Mouse (Mus musculus): ENCODE measurements around the gene Smtnl2.

Smtnl2 gene

DNA sequence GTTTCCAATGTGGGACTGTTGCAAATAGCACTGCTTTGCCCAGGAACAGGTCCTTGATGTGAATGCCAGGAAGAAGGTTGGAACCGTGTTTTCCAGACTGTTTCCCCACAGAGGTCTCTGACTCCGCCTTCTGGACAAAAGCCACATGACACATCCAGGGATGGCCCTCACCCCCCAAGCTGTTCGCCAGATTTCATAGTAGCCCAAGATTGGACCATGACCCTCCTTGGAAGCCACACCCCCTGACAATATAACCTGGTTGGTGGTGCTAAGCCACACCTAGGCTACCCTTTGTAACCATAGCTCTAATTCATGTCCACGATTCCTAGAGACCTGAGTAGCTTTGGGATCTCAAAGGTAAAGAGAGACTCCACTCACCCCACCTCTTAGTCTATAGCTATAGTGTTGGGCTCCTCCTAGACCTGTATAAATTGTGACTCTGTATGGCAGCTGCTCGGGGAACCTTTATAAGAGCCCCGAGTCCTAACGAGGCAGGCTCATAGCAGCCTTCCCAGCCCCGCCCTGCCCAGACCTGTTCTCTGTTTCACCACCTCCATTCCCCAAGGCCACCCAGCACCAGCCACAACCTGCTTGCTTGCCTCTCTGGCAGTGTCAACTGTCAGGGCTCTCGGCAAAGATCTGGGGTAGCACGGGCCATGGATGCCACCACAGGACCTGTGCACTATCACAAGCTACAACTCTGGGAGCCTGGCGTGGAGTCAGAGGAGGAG is 23.6 kb upstream of the Smtnl2 start, which contains the start of gene Ggt6:
TSS of gene Ggt6 (plus strand) at position 564 of the 731 bp plus-strand sequence.
- TF ChIP-seq GATA4 (IDR thresholded peaks at IDR 0.05; ENCODE audit: insufficient replicate concordance, low read length): no peak

DNA sequence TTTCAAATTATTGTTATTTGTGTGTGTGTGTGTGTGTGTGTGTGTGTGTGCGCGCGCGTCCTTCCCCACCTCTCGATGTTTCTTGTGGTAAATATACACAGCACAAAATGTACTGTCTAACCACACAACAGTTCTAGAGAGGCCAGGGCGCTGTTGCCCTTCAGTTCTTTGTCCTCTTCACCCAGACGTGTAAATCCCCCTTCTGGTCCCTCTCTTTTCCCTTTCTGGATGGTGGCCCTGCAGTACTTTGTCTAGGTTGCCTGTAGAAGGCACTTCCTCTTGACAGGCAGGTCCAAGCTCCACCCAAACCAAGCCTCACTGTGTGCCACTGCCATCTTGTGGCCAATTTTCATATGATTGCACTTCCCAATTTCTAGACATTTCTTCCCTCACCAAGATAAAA is 17.8 kb upstream of the Smtnl2 start:
- no peak for TF ChIP-seq GATA4 (IDR thresholded peaks at IDR 0.05; ENCODE audit: insufficient replicate concordance, low read length)

DNA sequence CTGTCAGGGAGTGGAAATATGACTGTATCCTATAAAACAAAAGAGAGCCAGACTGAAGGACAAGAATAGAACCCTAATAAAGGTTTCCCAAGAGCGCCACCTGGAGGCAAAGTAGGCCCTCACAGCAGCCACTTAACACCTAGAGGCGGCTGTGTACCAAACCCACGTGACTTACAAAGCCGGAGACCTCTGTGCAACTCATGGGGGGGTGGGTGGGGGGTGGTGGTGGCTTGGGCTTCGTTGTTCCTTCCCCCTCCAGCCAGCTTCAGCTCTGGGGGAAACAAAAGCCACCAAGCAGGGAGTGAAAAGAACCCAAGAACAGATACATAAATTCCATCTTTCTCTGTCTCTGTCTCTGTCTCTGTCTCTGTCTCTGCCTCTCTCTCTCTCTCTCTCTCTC is 17.2 kb upstream of the Smtnl2 start:
- TF ChIP-seq GATA4 (IDR thresholded peaks at IDR 0.05; ENCODE audit: insufficient replicate concordance, low read length): no peak

DNA sequence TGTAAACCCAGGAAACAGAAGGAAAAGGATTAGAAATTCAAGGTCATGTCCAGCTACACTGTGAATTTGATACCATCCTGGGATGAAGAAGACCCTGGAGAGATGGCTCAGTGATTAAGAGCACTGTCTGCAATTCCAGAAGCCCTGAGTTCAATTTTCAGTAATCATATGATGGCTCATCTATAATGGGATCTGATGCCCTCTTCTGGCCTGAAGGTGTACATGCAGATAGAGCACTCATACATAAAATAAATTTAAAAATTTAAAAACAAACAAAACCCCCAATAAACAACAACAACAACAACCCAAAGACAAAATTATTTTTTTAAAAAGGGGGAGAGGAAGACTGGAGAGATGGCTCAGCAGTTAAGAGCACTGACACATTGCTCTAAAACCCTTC is 15.4 kb upstream of the Smtnl2 start:
- TF ChIP-seq GATA4 (IDR thresholded peaks at IDR 0.05; ENCODE audit: insufficient replicate concordance, low read length): no peak

DNA sequence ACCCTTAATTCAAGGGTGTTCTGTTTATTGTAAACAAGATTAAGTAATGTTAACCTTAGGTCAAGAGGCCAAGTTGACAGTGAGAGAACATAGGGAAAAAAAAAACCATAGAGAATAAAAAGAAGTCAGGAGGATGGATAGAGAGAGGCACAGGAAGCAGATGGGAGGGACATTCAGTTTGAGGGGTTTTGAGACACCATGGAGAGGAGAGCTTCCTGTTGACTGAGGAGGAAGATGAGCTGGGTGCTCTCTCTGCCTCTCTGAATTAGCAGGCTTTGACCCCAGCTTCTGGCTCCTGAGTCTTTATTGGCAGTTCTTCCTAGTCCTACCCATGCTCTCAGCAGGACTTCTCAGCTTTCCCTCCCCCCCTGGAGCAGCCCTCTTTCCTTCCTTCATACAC is 13.7 kb upstream of the Smtnl2 start:
- TF ChIP-seq GATA4 (IDR thresholded peaks at IDR 0.05; ENCODE audit: insufficient replicate concordance, low read length): no peak

DNA sequence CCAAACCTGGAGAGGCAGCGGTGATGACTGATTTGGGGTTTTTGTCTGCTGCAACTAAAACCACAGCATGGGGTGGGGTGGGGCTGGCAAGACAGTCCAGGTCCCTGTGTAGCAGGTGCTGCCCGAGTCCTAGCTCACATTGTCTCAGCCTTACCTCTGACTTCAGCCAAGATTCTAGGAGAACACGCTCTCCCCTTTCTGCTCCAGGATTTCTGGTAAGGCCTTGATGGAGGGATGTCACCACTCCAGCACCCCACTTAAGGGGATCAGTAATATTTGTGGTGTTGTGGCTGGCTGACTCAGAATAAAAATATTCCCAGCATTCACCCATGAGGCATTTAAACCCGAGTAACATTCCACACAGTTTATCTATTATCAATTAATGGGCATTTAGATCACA is 12.2 kb upstream of the Smtnl2 start:
- no peak for TF ChIP-seq GATA4 (IDR thresholded peaks at IDR 0.05; ENCODE audit: insufficient replicate concordance, low read length)

DNA sequence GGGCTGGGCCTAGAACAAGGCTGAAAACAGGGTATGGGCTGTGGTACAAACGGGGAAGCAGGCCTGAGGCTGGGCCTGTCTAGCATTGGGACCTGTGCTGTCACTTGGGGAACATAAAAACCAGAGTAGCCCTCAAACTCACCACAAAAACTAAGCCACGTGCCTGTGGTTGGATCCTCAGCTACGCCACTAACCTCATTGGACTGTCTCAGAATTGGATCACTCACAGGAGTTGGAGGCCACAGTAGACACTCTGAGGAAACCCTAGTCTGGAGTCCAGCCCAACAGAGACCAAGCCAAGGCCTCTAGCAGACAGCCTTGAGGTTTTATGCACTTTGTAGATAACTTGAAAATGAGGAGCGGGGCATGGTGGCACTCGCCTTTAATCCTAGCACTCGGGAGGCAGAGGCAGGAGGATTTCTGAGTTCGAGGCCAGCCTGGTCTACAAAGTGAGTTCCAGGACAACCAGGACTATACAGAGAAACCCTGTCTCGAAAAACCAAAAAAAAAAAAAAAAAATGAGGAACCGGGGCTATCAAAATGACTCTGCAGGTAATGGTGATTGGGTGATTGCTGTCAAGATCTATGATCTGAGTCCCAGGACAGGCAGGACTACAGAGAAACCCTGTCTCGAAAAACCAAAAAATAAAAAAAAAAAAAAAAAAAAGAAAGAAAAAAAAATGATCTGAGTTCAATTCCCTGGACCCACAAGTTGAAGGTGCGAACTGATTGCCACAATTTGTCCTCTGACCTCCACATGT is 10.2 kb upstream of the Smtnl2 start:
- TF ChIP-seq GATA4 (IDR thresholded peaks at IDR 0.05; ENCODE audit: insufficient replicate concordance, low read length): no peak

DNA sequence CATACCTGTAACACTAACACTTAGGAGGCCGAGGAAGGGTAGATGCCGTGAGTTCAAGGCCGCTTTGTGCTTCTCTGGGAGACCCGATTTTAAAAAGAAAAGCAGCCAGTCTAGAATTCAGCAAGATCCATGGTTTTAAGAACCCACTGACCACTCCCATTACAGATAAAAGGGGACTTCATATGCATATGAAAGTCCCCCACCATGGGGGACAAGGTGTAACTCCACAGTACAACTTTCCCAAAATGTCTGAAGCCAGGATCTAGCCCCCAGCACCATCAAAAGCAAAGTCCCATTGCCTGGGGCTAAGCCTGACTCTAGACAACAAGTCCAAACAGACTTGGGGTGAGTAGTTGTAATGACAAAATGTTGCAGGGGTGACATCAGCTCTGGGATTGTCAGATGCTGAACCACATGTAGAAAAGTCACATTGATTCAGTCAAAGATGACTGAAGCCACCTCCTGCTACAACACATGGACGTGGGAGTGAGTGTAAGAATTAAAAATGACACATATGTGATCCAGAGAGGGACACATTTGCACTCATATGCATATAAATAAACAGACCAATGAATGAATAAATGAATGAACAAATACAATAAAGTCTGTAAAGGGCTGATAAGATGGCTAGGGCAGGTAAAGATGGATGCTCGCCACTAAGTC is 9.1 kb upstream of the Smtnl2 start:
- no peak for TF ChIP-seq GATA4 (IDR thresholded peaks at IDR 0.05; ENCODE audit: insufficient replicate concordance, low read length)

DNA sequence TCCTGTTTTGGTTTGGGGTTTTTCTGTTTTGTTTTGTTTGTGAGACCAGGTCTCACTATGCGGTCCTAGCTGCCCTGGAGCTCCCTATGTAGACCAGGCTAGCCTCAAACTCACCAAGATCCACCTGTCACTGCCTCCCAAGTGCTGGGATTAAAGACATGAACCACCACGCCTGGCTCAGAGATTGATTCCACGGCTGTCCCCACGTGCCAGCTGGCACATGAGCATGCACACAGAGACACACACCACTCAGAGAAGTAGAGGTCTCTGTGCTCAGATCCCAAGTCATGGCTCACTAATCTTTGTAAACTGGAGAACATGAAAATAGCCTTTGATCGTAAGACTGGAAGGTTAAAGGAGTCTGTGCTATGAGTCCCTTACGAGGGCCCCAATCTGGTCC is 7.5 kb upstream of the Smtnl2 start:
- TF ChIP-seq GATA4 (IDR thresholded peaks at IDR 0.05; ENCODE audit: insufficient replicate concordance, low read length): no peak

DNA sequence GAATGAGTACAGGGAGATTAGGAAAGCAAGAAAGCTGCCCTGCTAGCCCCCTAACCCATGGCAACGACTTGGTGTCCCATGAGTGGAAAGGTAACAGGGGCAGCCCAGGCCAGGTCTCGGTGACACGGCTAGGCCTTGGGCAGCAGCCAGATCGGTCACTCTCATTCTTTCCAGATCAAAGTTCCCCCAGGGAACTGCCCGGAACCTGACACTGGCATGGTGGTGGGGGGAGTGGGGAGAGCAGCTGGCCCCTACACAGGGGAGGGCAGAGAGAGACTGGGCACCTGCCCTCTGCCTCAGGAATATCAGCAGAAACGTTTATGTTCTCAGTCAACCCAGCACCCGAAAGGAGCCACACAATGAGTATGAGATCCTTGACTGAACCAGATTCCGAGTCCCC is 6.7 kb upstream of the Smtnl2 start:
- no peak for TF ChIP-seq GATA4 (IDR thresholded peaks at IDR 0.05; ENCODE audit: insufficient replicate concordance, low read length)

DNA sequence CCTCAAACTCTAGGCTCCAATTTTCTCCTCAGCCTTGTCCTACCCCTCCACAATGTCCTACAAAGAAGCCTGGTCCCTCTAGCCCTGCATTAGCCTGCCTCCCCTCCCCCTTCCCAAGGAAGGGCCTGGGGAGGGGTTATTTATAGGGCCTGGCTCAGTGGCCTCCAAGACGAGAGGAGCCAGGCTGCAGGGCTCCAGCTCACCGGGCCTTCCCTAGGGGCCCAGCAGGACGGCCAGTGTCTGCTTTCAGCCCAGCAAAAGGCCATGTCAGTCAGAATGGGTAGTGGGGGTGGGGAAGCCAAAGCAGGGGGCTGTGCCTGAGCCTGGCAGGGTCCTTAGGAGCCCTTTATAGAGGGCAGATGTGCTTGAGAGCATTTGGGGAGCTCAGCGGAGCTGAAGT is 5.9 kb upstream of the Smtnl2 start:
- no peak for TF ChIP-seq GATA4 (IDR thresholded peaks at IDR 0.05; ENCODE audit: insufficient replicate concordance, low read length)

DNA sequence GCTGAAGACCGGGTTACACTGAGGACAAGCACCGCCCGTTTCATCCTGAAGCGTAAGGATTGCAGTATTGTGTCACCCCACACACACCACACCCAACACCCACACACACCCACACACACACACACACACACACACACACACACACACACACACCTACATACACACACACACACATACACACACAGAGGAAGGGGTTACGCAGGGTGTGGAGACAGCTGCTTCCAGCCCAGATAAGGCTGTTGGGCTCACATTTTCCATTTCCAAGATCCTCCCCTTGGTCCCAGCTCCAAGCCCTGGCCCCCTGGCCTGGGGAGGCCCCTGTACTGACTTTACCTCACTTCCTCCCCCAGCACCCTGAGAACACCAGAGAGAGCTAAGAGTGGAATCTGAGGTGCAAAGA is 5.2 kb upstream of the Smtnl2 start:
- no peak for TF ChIP-seq GATA4 (IDR thresholded peaks at IDR 0.05; ENCODE audit: insufficient replicate concordance, low read length)

DNA sequence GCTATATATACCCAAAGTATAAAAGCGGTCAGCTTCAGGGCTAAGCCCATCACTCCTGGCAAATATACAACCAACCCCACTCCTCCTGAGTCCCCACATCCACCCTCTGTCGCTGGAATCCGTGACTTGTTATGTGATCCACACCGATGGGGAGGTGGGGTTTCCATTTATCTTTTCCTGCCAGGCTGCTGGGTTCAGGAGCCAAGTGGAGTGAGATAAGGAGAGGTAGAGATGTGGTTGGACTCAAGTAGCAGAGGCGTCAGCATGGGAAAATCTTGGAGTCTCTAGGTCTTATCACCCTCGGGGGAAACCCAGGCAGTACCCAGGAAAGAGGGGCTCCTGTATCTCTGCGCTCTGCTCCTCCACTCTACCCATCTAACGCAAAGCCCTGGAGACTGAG is 3.6 kb upstream of the Smtnl2 start:
- TF ChIP-seq GATA4 (IDR thresholded peaks at IDR 0.05; ENCODE audit: insufficient replicate concordance, low read length): no peak

DNA sequence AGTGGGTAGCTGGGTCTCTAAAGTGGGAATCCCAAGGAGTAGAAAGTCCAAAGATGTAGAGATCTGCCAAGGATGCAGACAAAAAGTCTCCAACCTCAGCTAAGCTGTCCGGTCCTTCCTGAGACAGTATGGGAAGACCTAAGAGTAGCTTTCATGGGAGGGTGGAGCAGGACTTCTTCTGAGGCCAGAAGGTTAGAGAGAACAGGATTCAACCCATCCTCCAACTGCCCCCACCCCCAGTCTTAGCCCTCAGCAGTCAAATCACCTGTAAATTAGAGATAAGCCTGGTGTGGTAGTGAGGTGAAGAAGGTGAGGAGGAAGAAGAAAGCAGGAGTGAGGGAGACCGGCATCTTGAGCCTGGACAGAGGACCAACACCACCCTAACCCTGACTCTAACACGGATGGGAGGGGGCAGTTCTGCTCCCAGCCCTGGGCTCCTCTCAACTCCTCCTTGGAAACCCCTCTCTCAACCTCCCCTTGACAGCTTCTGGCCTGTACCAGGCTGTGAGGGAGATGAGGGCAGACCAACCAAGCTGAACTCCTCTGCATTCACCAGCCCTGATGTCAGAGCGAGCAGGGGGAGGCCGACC is 2.2 kb upstream of the Smtnl2 start:
- TF ChIP-seq GATA4 (IDR thresholded peaks at IDR 0.05; ENCODE audit: insufficient replicate concordance, low read length): no peak

DNA sequence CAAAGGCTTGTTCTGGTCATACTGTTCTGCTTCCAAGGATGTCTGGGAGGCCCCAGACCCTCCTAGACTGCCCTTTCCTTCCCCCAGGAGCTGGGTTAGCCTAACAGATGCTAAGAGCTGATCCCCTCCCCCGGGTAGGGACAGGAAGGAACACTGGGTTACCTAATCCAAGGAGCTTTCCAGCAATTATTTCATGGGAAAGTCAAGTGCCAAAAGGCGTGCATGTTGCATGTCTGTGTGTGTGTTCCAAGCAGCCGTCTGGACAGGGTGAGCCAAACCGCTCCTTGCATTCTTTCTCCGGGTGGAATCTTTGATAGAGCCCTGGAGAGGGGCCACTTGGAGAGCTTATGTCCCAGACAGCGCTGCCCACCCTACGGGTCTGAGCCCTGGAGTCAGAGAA is 1.5 kb upstream of the Smtnl2 start:
- TF ChIP-seq GATA4 (IDR thresholded peaks at IDR 0.05; ENCODE audit: insufficient replicate concordance, low read length): no peak

DNA sequence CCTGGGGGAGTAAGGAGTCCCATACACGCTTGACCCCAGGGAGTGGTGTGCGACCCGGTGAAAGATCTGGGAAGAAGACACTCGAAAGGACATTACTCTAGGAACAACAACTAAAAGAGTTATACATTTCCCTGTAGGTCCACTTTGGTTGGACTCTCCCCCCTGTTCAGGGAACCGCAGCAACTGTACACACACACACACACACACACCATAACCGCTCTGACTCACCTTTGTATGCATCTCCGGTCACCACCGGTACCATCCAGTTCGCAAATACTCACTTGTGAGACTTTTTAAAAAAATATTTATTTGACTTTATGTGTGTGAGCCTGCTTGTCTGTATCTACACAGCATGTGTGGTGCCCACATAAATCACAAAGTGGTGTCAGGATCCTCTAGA is 432 bp upstream of the Smtnl2 start:
- TF ChIP-seq GATA4 (IDR thresholded peaks at IDR 0.05; ENCODE audit: insufficient replicate concordance, low read length): no peak
